Mouse (Mus musculus) cerebellum, adult 11 months (tissue): ENCODE measurements around the gene Dbil5.
A peak's percentile ranks its signal among the peaks of the same experiment; 100 is the strongest.

Source experiments
- DNase-seq: peaks from one replicate; pipeline ENCODE4 v3.0.0; 2022

Gene Dbil5

DNA sequence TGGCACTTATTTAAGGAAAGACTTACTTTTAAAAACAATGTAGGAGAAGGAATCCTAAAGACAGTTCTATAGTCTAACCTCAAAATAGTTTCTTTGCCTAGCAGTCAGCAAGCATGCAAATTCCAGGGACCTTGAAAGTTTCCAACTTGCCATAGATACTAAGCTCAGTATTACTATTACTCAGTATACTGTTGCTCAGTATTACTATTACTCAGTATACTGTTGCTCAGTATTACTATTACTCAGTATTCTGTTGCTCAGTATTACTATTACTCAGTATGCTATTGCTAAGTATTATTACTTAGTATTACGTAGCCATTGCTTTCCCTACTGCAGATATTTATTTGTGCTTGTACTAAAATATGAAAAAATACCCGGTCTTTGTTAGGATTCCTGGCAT, 22.3 kb downstream of the Dbil5 start:
- no peak for DNase-seq

DNA sequence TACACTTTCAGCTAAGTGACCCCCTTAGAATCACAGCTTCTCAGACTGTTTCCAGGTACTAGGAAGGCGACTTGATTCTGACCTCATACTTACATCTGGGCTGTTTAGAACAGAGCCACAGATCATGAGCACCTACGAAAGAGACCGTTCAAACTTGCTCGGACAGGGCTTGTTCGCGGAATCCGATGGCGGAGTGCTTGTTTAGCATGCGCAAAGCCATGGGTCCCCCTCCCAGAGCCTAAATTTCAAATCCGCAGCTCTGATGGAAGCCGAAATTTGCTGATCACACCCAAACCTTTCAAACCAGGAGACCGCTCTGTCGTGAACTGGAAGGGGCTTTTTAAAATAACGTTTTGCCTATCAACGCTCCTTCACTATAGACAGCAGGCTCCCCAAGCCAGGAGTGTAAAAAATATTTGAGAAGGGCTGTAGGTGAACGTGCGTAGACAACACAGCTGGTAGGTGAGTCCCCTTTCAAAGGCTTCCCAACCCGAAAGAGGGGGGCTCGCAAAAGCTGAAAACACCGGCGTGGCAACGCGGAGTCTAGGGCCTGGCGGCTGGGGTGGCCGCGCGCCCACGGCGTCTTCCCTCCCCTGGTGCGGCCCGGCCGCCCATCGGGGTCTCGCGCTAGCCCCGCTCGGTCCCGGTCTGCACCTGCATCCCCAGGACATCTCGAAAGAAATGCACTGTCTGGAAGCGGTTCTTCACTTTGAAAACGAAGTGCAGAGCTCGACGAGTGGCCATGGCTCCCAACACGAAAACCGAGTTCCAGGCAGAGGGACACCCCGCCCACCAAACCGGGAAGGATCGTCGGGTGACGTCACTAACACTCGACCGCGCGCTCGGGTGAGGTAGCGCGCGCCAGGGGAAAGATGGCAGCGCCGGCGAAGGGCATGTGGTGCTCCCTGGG, 25.7 kb downstream of the Dbil5 start, which contains the start of the genes Mrm3 and Glod4:
Gene Mrm3, plus strand, starts transcription at position 815 of the 910 bp plus-strand sequence.
Gene Glod4, minus strand, starts transcription at position 825 of the 910 bp plus-strand sequence.
- DNase-seq, result peak; percentile 86

DNA sequence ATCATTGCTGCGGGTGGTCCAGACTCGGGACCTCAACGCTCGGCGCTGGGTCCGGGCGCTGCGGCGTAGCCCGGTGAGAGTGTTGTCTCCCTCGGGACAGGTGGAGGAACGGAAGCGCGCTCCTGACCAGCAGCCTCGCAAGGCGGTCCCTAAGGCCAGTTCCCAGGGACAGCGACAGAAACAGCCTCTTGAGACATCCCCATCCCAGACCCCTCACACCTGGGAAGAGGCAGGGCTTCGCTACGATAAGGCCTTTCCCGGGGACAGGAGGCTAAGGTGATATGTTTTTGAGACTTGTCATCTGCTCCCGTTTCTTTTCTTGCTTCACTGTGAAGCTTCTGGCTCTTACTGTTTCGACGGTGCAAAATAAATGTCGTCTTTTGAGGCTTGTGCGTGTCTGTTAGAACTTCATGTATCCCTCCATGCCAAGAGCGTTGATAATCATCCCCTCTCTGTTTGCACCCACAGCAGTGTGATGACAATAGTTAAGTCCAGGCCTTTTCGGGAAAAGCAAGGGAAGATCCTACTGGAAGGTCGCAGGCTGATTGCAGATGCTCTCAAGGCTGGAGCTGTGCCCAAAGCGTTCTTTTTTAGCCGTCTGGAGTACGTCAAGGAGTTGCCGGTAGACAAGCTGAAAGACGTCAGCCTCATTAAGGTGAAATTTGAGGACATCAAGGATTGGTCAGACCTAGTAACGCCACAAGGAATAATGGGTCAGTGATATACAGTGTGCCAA, 26.6 kb downstream of the Dbil5 start:
- peak; percentile 21 for DNase-seq

- DNase-seq, result no peak
Observed at GRCm38 (mm10) chr11:76246439-76246838, 29.0 kb downstream of the Dbil5 start.

- no peak for DNase-seq
Observed at GRCm38 (mm10) chr11:76247239-76247638, 29.8 kb downstream of the Dbil5 start.

DNA sequence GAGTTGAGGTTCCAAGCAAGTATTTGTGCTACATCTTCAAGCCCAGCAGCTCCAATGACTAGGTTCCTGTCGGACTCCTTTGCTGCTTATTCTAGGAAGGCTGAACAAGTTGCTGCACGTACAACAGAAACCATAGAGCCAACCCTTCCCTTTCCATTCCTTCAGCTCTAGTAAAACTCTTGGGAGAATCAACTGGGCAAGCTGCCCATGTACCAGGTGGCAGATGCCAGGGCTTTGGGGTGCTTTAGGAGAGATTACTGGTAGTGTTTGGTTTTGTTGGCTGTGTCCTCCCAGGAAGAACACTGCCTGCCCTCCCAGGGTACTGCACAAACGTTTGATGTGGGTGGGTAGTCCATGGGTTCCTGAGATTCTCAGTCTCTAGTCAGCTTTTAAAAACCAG, 34.6 kb downstream of the Dbil5 start:
- DNase-seq, result peak; percentile 64

GRCm38 (mm10) chr11:76253145-76253917, 35.9 kb downstream of the Dbil5 start:
- peak; percentile 84 for DNase-seq

DNA sequence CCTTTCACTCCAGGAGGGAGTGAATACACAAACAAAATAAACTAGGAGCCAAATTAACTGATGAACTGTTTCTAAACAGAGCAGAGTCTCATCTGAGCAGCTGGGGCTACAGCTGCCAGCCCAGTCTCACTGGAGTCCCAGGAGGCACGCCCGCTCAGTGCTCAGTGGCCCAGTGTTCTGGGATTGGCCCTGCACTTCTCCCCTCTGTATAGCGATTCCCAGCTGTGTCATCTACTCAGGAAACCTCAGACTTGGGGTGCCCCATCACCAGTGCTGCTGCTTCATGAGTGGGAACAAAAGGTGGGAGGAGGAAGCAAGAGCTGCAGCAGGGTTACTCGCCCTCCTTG, 36.5 kb downstream of the Dbil5 start:
- DNase-seq, result no peak

DNA sequence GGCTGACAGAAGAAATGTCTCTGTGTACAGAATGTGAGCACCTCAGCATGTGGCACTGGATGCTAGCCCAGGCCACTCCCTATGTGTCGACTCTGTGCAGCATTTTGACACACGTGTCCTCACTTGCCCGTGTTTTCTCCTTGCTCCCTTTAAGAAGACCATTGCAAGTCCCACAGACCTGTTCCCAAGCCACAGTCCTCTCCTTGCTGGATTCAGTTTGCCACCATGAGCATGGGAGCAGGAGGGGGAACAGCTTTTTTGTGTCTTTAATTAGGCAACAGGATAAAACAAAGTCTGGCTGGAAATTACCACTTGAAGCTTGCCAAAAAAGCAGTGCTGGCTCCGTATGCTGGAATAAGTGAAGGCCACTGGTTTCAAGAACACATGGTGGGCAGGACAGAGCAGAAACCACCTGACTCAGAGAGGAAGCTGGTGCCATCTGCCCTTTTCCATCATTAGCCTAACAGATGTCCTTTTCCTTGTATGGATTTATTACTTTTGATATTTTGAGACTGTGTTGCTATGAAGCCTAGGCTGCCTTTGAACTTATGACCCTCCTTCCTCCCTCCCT, 38.1 kb downstream of the Dbil5 start:
- DNase-seq, result peak; percentile 76

GRCm38 (mm10) chr11:76256129-76256528, 38.7 kb downstream of the Dbil5 start:
- DNase-seq, result no peak

DNA sequence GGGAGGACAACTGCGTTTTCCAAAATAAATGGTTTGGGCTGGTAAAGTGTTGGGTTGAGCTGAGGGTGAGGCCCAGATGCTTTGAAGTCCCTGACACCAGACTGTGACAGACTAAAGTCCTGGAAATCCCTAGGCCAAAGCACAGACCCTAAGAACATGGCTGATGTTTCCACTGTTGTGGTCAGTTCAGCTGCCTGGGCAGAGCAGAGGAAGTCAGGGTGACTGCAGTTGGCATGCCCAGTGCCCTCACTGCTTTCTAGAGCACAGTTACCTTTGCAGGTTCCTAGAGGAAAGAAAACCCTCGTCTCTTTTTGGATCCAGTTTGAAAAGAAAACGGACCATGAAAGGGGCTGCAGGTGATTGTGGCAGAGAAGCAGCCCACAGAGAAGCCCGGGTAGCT, 40.0 kb downstream of the Dbil5 start:
- no peak for DNase-seq

DNA sequence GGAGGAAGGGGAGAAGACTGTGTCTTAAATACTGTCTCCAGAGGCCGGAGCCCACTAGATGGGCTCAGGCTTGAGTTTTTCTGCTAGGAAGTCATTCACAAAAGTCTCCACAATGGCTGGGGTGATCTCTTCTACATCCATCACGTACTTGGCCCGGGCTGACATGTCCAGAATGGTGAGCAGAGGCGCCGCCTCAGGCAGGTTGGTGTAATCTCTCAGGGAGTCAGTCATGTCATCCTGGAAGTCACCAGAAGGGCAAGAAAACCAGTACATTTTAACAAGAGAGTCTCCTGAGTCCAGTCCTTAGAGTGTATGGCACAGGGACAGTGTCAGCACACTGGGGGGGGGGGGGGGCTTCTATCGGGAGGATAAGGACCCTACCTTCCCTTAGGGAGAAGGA, 41.1 kb downstream of the Dbil5 start:
- DNase-seq, result no peak

- no peak for DNase-seq
Observed at GRCm38 (mm10) chr11:76260208-76261050, 43.0 kb downstream of the Dbil5 start.

GRCm38 (mm10) chr11:76261224-76261623, 43.8 kb downstream of the Dbil5 start:
- DNase-seq, result no peak

GRCm38 (mm10) chr11:76262611-76263351, 45.4 kb downstream of the Dbil5 start:
- no peak for DNase-seq

DNA sequence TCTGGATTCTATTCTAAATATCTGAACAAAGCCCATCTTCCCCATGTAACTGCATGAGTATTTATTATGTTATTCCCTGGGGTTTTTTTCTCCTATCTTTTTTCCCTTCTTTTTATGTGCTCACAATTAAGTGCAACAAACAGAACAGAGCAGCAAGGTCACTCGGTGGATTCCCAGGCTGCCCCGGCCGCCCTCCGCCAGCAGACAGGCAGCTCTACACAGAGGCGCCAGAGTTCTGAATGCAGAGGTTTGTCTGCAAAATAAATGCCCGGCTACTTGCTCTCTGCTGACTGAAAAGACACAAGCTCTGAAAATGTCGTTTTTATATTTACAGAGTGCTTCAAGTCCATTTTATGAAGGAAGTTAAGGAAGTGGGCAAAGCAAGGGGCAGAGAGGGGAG, 50.1 kb downstream of the Dbil5 start:
- no peak for DNase-seq

DNA sequence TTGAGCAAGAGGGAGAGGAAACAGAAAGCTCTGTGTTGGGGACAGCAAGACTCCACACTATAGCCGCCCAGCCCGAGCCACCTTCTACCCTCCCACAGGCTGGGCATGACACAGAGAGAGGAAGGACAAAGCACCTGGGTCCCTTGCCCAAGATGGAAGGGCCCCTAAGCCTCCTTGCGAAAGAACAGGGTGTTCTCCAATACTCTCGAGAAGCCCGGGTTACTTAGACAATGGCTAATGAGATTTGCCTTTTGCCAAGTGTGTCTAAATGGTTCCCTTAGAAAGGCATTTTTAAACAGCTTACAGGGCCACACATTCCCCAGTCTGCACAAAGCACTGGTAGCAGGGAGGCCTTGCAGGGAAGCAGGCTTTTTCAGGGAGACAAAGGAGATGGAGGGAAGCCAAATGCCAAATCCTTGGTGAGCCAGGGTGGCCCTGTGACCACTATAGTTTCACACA, 50.6 kb downstream of the Dbil5 start:
- DNase-seq, result no peak
